Mouse (Mus musculus) left cerebral cortex, postnatal 14 days (tissue): Measurements from ENCODE around the gene Cic. TPM values are rescaled to one million over a fixed set of nuclear protein-coding genes. Genes with fewer than 3 reads are reported as not detected.
"Not testable (repeated sequence)": the region's sequence is repeated elsewhere in the genome, so short reads cannot be mapped to it uniquely, and the experiment has no call there.

Source experiments
- DNase-seq, 2 experiments: peaks; one replicate each; pipeline ENCODE4 v3.0.0; 2021 to 2022; ENCODE audit warnings: low spot score in 2 of 2, mixed read lengths in 1 of 2
- intact Hi-C: fragments of 180-260 bp; cut with DNase I; formaldehyde crosslinking; loops from one replicate; pipeline ENCODE4 v1.15.1; 2025
- total RNA-seq, 2 experiments: library from RNA; stranded (reverse); gene quantifications; 2 replicates each; pipeline ENCODE4 v1.2.3; 2021

The Cic gene
- total RNA-seq, 2 experiments from 2014 or later, result 246 to 255 TPM

- DNase-seq, intact Hi-C loops: not testable (repeated sequence)
Measured at GRCm38 (mm10) chr7:25265743-25266142, 1.8 kb upstream of the Cic start.

GRCm38 (mm10) chr7:25266180-25266962, 1.1 kb upstream of the Cic start:
- intact Hi-C loops, result no loop called here
- DNase-seq, result no peak

- intact Hi-C loops, result no loop called here
- peak; percentile 99 to 100 for DNase-seq
Measured at GRCm38 (mm10) chr7:25267751-25268463, 403 bp downstream of the Cic start.

GRCm38 (mm10) chr7:25268588-25268987, 1.1 kb downstream of the Cic start:
- intact Hi-C loops, result no loop called here
- no peak for DNase-seq

GRCm38 (mm10) chr7:25269029-25269428, 1.5 kb downstream of the Cic start:
- no peak for DNase-seq
- intact Hi-C loops, result no loop called here

GRCm38 (mm10) chr7:25269545-25270271, 2.2 kb downstream of the Cic start:
- intact Hi-C loops, result no loop called here
- no peak for DNase-seq

GRCm38 (mm10) chr7:25270652-25271633, 3.4 kb downstream of the Cic start:
- DNase-seq, result no peak
- intact Hi-C loops, result no loop called here

GRCm38 (mm10) chr7:25271651-25272444, 4.3 kb downstream of the Cic start:
- no peak for DNase-seq
- intact Hi-C loops, result no loop called here

GRCm38 (mm10) chr7:25272445-25273258, 5.1 kb downstream of the Cic start:
- intact Hi-C loops, result no loop called here
- no peak for DNase-seq

GRCm38 (mm10) chr7:25273259-25274241, 6.0 kb downstream of the Cic start:
- intact Hi-C loops, result no loop called here
- DNase-seq, result no peak

- intact Hi-C loops, result no loop called here
- no peak for DNase-seq
Measured at GRCm38 (mm10) chr7:25274571-25274970, 7.1 kb downstream of the Cic start.

- intact Hi-C loops, result no loop called here
- no peak for DNase-seq
Measured at GRCm38 (mm10) chr7:25274996-25275395, 7.5 kb downstream of the Cic start.

GRCm38 (mm10) chr7:25275555-25276298, 8.2 kb downstream of the Cic start:
- no peak for DNase-seq
- intact Hi-C loops, result no loop called here

- DNase-seq, result no peak
- intact Hi-C loops, result no loop called here
Measured at GRCm38 (mm10) chr7:25277405-25277804, 9.9 kb downstream of the Cic start.

GRCm38 (mm10) chr7:25277998-25278340, 10.5 kb downstream of the Cic start:
- DNase-seq, result no peak
- intact Hi-C loops, result loop anchor here (2.0 kb wide), 1 partner anchor 29 kb away; no protein-coding TSS in a partner anchor
